Mouse (Mus musculus): ENCODE results near the gene Tmigd3. TPM values are rescaled to one million over a fixed set of nuclear protein-coding genes. Genes with fewer than 3 reads are reported as not detected.

Gene Tmigd3
- total and polyA plus RNA-seq, 2 experiments from 2014 or later = not detected

- ATAC-seq = no peak; the same call in 1 of the 2 replicates
Observed at GRCm38 (mm10) chr3:105894601-105895592, 24.2 kb downstream of the Tmigd3 start.

GRCm38 (mm10) chr3:105896811-105897210 is 26.1 kb downstream of the Tmigd3 start:
- 76% methylated on average over 3 of the region's 3 CpGs for WGBS
- no peak for ATAC-seq
- no peaks in the 10 kb centered on the region for H3K4me1 ChIP-seq (ENCODE audit: insufficient read depth)

More at GRCm38 (mm10) chr3:105894601-105895592, 24.2 kb downstream of the Tmigd3 start:
- Histone ChIP-seq H3K27me3 (ENCODE audit: insufficient read depth, low read length) (no peaks in the 10 kb centered on the region), H3K36me3 (ENCODE audit: insufficient read depth) (no peaks in the 10 kb centered on the region), H3K4me3 (ENCODE audit: low read depth, low read length) (no peak overlapping the region), H3K9me3 (ENCODE audit: low read length) (no peaks in the 10 kb centered on the region), H3K4me2 (ENCODE audit: low read depth) (no peak overlapping the region), H3K9ac (no peak overlapping the region), H3K4me1 (ENCODE audit: insufficient read depth) (no peaks in the 10 kb centered on the region), H3K27ac (ENCODE audit: low read depth, low read length) (no peak overlapping the region)
- WGBS = 69% methylated on average over 23 of the region's 23 CpGs
- peak; percentile 41 for TF ChIP-seq CTCF (IDR thresholded peaks at IDR 0.05; ENCODE audit: low read depth)
- peak; percentile 46 for DNase-seq

GRCm38 (mm10) chr3:105898325-105898724 is 27.6 kb downstream of the Tmigd3 start:
- TF ChIP-seq CTCF (IDR thresholded peaks at IDR 0.05; ENCODE audit: low read depth) = no peak
- Histone ChIP-seq H3K27me3 (ENCODE audit: insufficient read depth, low read length) (no peaks in the 10 kb centered on the region), H3K4me3 (ENCODE audit: low read depth, low read length) (no peak overlapping the region), H3K27ac (ENCODE audit: low read depth, low read length) (no peak overlapping the region), H3K4me1 (ENCODE audit: insufficient read depth) (no peaks in the 10 kb centered on the region), H3K4me2 (ENCODE audit: low read depth) (no peak overlapping the region), H3K9ac (no peak overlapping the region), H3K9me3 (ENCODE audit: low read length) (no peaks in the 10 kb centered on the region), H3K36me3 (ENCODE audit: insufficient read depth) (no peaks in the 10 kb centered on the region)
- no peak for ATAC-seq
- DNase-seq = no peak
- WGBS = 90% methylated on average over 2 of the region's 2 CpGs

More at GRCm38 (mm10) chr3:105896811-105897210, 26.1 kb downstream of the Tmigd3 start:
- Histone ChIP-seq H3K9ac (no peak overlapping the region), H3K4me3 (ENCODE audit: low read depth, low read length) (no peak overlapping the region), H3K27me3 (ENCODE audit: insufficient read depth, low read length) (no peaks in the 10 kb centered on the region), H3K27ac (ENCODE audit: low read depth, low read length) (no peak overlapping the region), H3K9me3 (ENCODE audit: low read length) (no peaks in the 10 kb centered on the region), H3K36me3 (ENCODE audit: insufficient read depth) (no peaks in the 10 kb centered on the region), H3K4me2 (ENCODE audit: low read depth) (no peak overlapping the region)
- no peak for TF ChIP-seq CTCF (IDR thresholded peaks at IDR 0.05; ENCODE audit: low read depth)
- no peak for DNase-seq

GRCm38 (mm10) chr3:105898861-105899260 is 28.2 kb downstream of the Tmigd3 start:
- no peak for TF ChIP-seq CTCF (IDR thresholded peaks at IDR 0.05; ENCODE audit: low read depth)
- Histone ChIP-seq H3K27ac (ENCODE audit: low read depth, low read length) (no peak overlapping the region), H3K4me1 (ENCODE audit: insufficient read depth) (no peaks in the 10 kb centered on the region), H3K9ac (no peak overlapping the region), H3K36me3 (ENCODE audit: insufficient read depth) (no peaks in the 10 kb centered on the region), H3K9me3 (ENCODE audit: low read length) (no peaks in the 10 kb centered on the region), H3K27me3 (ENCODE audit: insufficient read depth, low read length) (no peaks in the 10 kb centered on the region), H3K4me3 (ENCODE audit: low read depth, low read length) (no peak overlapping the region), H3K4me2 (ENCODE audit: low read depth) (no peak overlapping the region)
- WGBS = 91% methylated on average over 11 of the region's 11 CpGs
- no peak for DNase-seq
- ATAC-seq = no peak

- H3K4me3 ChIP-seq (ENCODE audit: low read depth, low read length) = no peak overlapping the region
- H3K27me3 ChIP-seq (ENCODE audit: insufficient read depth, low read length) = no peaks in the 10 kb centered on the region
- peak; percentile 96 for TF ChIP-seq CTCF (IDR thresholded peaks at IDR 0.05; ENCODE audit: low read depth)
- H3K9me3 ChIP-seq (ENCODE audit: low read length) = no peaks in the 10 kb centered on the region
- WGBS = 40% methylated on average over 8 of the region's 8 CpGs
- ATAC-seq = peak; percentile 82
- H3K4me1 ChIP-seq (ENCODE audit: insufficient read depth) = no peaks in the 10 kb centered on the region
- no peaks in the 10 kb centered on the region for H3K36me3 ChIP-seq (ENCODE audit: insufficient read depth)
- no peak overlapping the region for H3K27ac ChIP-seq (ENCODE audit: low read depth, low read length)
- DNase-seq = peak; percentile 86
- no peak overlapping the region for H3K4me2 ChIP-seq (ENCODE audit: low read depth)
- no peak overlapping the region for H3K9ac ChIP-seq
Observed at GRCm38 (mm10) chr3:105899394-105900147, 28.9 kb downstream of the Tmigd3 start.

GRCm38 (mm10) chr3:105900266-105900665 is 29.6 kb downstream of the Tmigd3 start:
- TF ChIP-seq CTCF (IDR thresholded peaks at IDR 0.05; ENCODE audit: low read depth) = no peak
- Histone ChIP-seq H3K4me3 (ENCODE audit: low read depth, low read length) (no peak overlapping the region), H3K4me1 (ENCODE audit: insufficient read depth) (no peaks in the 10 kb centered on the region), H3K36me3 (ENCODE audit: insufficient read depth) (no peaks in the 10 kb centered on the region), H3K27me3 (ENCODE audit: insufficient read depth, low read length) (no peaks in the 10 kb centered on the region), H3K27ac (ENCODE audit: low read depth, low read length) (no peak overlapping the region), H3K9ac (no peak overlapping the region), H3K4me2 (ENCODE audit: low read depth) (no peak overlapping the region), H3K9me3 (ENCODE audit: low read length) (no peaks in the 10 kb centered on the region)
- no peak for ATAC-seq
- DNase-seq = no peak
- WGBS = 80% methylated on average over 6 of the region's 6 CpGs
